Mouse (Mus musculus) hindlimb bud, embryonic 11.5 days (tissue): ENCODE data around the gene Efna3.

ENCODE experiments used
- DNase-seq: peaks from one replicate; pipeline ENCODE4 v3.0.0-alpha.2; 2012; ENCODE audit warnings: low read depth, low spot score; ENCODE audit errors: extremely low spot score

The Efna3 gene

DNA sequence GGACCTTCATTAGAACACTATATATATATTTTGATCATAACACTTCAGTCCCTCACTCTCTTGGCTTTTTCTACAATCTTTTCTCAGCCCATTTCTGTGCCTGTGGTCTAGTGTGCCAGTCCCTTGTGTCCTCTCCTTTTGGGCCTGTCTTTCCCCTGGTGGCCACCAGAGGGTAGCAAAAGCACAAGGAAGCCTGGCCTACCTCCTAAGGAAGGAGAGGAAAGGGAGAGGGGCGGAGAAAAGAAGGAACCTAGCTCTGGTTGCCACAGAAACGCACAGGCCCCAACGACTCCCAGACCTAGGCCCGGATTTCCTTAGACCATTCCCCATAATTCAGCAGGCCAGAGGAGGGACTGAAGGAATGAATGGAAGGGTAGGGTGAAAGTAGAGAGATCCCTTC, 5.9 kb downstream of the Efna3 start:
- DNase-seq = peak; percentile 91

GRCm38 (mm10) chr3:89315930-89316831, 6.6 kb downstream of the Efna3 start:
- DNase-seq = no peak

GRCm38 (mm10) chr3:89315195-89315929, 7.4 kb downstream of the Efna3 start:
- DNase-seq = no peak

GRCm38 (mm10) chr3:89314791-89315190, 8.0 kb downstream of the Efna3 start:
- no peak for DNase-seq

GRCm38 (mm10) chr3:89314340-89314739, 8.4 kb downstream of the Efna3 start:
- no peak for DNase-seq

GRCm38 (mm10) chr3:89308089-89308488, 14.7 kb downstream of the Efna3 start:
- DNase-seq = no peak

DNA sequence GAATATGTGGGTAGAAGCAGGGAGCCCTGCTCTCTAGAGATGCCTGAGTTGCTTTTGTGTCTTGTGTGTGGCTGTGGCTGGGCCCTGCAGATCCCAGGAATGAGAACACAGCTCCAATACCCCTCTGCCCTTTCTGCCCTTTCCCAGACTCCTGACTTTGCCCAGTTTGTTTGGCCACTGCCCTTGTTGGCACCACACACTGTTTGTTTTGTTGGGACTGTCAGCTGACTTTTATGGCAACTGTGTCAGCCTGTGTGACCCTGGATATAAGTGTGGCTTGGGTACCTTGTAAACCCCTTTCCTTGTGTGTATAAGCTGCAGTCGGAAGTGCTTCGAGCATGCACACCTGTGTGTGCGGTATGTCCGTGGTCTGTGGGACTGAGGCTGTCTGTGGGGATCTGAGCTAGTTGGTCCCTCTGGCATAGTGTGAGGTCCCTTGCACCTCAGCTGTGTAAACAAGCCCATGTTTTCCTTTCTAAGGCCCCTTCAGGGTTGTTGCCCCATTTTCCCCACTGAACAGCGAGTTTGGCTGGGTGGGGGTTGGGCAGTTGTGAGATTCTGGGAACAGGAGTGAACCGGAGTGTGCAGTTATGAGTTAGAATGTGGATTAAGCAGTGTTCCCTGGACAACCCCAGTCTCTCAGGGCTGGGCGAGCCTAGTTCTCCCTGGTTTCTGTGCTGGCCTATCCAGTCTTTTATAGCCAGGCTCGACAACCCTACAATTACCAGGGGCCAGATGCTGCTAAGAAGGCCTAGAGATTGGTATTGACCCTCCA, 17.0 kb downstream of the Efna3 start:
- DNase-seq = no peak

- no peak for DNase-seq
These were observed 17.7 kb downstream of the Efna3 start for GRCm38 (mm10) chr3:89305105-89305504.

- no peak for DNase-seq
These were observed 18.3 kb downstream of the Efna3 start for GRCm38 (mm10) chr3:89304440-89304839.

GRCm38 (mm10) chr3:89300514-89300913, 22.3 kb downstream of the Efna3 start:
- no peak for DNase-seq

DNA sequence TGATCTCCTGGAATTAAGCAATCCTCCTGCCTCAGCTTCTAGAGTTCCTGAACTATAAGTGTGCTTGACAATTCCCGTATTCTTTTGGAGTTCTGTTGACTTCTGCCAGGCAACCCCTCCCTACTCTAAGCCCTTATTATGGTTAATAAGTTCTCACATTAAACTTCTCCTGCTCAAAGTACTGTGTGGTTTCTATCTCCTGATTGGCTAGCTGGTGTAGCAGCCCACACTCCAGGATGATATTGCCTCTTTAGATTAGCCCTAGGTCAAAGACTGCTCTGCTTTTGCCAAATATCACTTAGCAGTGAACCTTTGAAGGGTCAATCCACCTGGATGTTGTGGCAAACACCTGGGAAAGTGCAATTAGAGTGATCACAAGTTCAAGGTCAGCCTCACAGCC, 22.7 kb downstream of the Efna3 start:
- no peak for DNase-seq

DNA sequence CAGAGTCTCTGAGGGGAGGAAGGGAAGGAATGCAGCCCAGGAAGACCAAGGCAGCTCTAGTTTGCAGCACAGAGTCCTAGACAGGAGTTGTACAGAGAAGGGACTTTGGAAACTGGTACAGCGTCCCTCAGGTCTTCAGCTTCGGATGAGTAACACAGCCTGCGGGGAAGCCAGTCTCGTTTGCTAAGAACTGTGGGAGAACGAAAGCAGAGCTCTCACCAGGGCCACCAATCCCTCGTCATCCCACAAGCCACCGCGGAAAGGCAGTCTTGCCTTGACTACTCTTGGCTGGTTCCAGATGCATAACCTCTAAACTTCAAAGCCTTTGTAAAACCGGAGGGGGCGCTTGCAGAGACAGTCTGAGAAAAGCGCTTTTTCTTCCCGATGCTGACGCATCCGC, 23.3 kb downstream of the Efna3 start:
- no peak for DNase-seq

- DNase-seq = no peak
These were observed 23.9 kb downstream of the Efna3 start for GRCm38 (mm10) chr3:89298908-89299307.

DNA sequence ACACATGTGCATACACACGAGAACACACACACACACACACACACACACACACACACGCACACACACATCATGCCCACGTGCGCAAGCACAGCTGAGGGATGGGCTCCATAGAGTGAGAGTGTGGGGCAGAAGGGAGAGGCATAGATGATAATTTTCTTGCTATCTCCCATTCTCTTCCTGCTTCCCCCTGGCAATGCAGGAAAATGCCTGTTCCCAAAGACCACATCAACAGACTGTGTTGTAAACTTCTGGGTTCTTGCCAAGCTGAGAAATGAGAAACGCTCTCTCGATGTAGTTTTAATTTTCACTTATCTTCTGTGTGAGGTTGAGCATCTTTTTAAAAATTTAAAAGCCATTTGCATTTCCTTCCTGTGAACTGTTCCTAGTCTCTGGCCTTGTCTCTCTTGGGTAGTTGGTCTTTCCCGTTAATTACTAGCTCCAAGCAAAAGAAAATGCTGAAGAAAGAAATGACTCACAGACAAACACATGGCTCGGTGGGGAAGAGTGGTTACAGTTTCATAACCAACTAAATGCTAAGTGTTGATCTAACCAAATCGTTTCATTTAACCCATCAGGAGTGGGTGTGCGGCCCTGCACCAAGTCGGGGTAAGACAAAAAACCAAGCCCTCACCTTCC, 25.9 kb downstream of the Efna3 start:
- DNase-seq = no peak

DNA sequence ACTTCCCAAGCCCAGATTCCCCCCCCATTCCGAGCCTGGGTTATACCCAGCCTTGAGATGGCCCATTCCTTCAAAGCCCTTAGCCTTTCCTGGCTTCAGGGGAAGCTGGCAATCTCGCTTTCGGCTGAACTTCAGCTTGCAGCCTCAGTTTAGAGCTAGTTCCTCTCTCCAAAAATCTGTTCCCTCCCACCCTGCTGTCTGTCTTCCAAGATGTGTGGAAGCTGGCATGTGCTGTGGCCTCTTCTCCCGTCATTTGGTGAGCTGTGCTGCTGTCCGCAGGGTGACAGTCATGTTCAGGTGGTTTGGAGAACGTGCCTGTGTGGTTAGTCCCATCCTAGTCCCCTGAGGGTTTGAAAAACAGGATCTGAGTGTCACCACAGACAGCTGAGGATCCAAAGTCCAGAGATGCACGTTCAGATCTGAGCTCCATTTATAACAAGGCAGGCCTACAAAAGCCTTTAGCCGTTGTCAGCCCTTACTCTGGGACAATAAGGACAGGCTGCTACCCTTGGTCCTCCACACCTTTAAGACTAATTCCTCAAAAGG, 27.0 kb downstream of the Efna3 start:
- no peak for DNase-seq

DNA sequence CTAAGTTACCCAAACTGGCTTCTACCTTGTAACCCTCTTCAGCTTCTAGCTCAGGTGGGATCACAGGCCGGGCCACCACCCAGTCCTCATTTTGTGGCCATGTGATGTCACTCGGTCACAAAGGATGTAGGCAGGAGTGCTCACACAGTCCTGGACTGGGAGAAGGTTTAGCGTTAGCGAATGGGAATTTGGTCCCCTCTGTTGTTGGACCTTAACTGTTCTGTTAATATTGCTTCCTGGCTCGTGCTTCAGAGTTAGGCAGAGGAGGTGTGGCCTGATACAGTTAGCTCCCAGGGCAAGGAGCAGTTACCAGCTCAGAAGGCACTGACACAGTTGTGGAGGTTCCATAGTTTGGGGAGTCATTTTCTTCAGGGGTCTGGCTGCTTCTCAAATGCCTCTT, 28.6 kb downstream of the Efna3 start:
- DNase-seq = no peak

DNA sequence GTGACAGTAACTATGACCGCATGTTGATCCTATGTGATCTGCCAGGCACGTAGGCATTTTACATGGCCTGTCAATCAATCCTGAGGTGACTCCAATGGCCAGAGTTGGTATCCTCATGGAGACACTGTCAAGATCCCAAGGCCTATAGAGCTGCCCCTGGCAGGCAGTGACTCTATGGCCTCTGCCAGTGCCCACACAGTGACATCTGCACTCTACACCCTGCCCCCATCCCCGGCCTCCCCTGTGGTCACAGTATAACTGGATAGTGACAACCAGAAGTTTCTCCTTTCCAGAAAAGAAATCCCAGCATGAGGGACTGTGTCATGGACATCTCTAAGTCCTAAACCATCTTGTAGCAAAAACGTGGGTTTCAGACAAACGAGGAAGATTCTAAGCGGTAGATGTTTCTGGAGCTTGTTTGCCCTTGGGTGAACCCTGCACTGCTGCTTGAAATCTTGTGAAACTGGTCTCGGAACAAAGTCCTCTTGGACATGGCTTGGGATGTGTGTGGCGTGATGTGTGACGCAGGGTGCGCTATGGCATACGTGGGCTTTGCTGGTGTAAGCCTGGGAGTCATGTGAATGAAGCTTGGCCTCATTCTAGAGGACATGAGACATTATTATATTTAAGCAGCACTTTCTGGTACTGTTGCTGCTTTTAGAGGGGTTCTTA, 29.4 kb downstream of the Efna3 start:
- DNase-seq = no peak

GRCm38 (mm10) chr3:89292303-89292702, 30.5 kb downstream of the Efna3 start:
- DNase-seq = no peak

- DNase-seq = no peak
These were observed 30.9 kb downstream of the Efna3 start for GRCm38 (mm10) chr3:89291874-89292273.

GRCm38 (mm10) chr3:89288503-89288928, 34.2 kb downstream of the Efna3 start:
- DNase-seq = no peak
